Mouse (Mus musculus) intestine, postnatal 0 days (tissue): ENCODE measurements at regions not wholly inside any gene's neighbourhood (a gene's known extent, or its start where the extent isn't known, plus 50 kb on each side); places are given as distances from the start of the nearest gene placed in this dataset.

Experiments used
- ATAC-seq: fragments of 200-750 bp; cut with Nextera tagmentation; 2 replicates; pipeline ENCODE4 v1.8.0; 2017; ENCODE audit warnings: mild to moderate bottlenecking, moderate TSS enrichment, moderate library complexity
- H3K27ac ChIP-seq: fragments of 300-500 bp; sonication (generic); 2 replicates; pipeline ENCODE4 v1.5.1; 2014; ENCODE audit warnings: mild to moderate bottlenecking, low read depth, low read length, moderate library complexity
- H3K27me3 ChIP-seq: fragments of 300-500 bp; sonication (generic); replicated peaks from 2 replicates; pipeline ENCODE4 v1.6.1; 2014; ENCODE audit warnings: low read length, mixed read lengths; ENCODE audit not compliant: control insufficient read depth, insufficient read depth
- H3K36me3 ChIP-seq: fragments of 300-500 bp; sonication (generic); 2 replicates; pipeline ENCODE4 v1.6.1; 2014; ENCODE audit warnings: mild to moderate bottlenecking, moderate library complexity; ENCODE audit not compliant: control insufficient read depth, insufficient read depth
- H3K4me1 ChIP-seq: fragments of 300-500 bp; sonication (generic); replicated peaks from 2 replicates; pipeline ENCODE4 v1.6.1; 2014; ENCODE audit warnings: antibody characterized with exemption, low read length, mixed read lengths; ENCODE audit not compliant: control insufficient read depth, insufficient read depth
- H3K4me2 ChIP-seq: fragments of 300-500 bp; sonication (generic); replicated peaks from 2 replicates; pipeline ENCODE4 v1.6.1; 2014; ENCODE audit warnings: low read depth, mild to moderate bottlenecking, moderate library complexity
- H3K4me3 ChIP-seq: fragments of 300-500 bp; sonication (generic); 2 replicates; pipeline ENCODE4 v1.5.1; 2014; ENCODE audit warnings: low read depth, low read length
- H3K9ac ChIP-seq: fragments of 300-500 bp; sonication (generic); 2 replicates; pipeline ENCODE4 v1.6.1; 2014; ENCODE audit warnings: mild to moderate bottlenecking, low read depth, low read length
- H3K9me3 ChIP-seq: fragments of 300-500 bp; sonication (generic); 2 replicates; pipeline ENCODE4 v1.6.1; 2016; ENCODE audit warnings: mixed run types; ENCODE audit not compliant: control insufficient read depth
- CTCF ChIP-seq: sonication (generic); IDR thresholded peaks from 2 replicates; pipeline ENCODE4 v1.5.1; 2016; ENCODE audit warnings: low read depth, mild to moderate bottlenecking, control low read depth, antibody characterized with exemption, moderate library complexity
- WGBS: fragments of 180-500 bp; shearing (Covaris S2); extraction: QIAGEN DNeasy Blood & Tissue Kit; methylation state at CpG from one replicate; pipeline ENCODE4 v1.1.7; 2014; 5-methylcytosine and 5-hydroxymethylcytosine counted together

DNA sequence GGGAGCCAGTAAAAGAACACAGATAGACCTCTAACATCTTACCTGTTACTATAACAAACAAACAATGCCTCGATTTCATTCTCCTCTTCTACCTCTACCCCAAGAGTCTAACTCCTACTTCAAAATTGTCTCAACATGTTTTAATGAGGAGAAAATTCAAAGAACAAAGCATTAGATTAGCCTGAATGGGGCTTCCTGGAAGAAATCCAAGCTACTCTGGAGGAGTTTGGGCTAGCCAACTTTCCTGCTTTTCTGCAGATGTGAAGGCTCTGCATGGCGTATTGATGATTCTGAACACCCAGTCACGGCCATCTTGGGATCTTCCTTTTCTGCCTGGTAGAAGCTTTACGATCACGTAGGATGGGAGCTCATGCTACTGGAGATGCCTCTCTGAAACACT lies 62.9 kb upstream of the Boc start:
- no peak overlapping the region for H3K4me2 ChIP-seq
- H3K4me1 ChIP-seq, result no peaks in the 10 kb centered on the region
- no peak overlapping the region for H3K4me3 ChIP-seq
- TF ChIP-seq CTCF, result no peak
- no peak overlapping the region for H3K27ac ChIP-seq
- ATAC-seq, result no peak
- no peaks in the 10 kb centered on the region for H3K36me3 ChIP-seq
- no peak overlapping the region for H3K9ac ChIP-seq
- WGBS, result 88% methylated on average over 5 of the region's 5 CpGs
- H3K27me3 ChIP-seq, result no peaks in the 10 kb centered on the region
- no peaks in the 10 kb centered on the region for H3K9me3 ChIP-seq

- 51% methylated on average over 2 of the region's 2 CpGs for WGBS
- no peak for ATAC-seq
- no peak overlapping the region for H3K4me3 ChIP-seq
- no peak for TF ChIP-seq CTCF
- H3K27me3 ChIP-seq, result no peaks in the 10 kb centered on the region
- 0 out of 2 replicates have a peak, but pooled peaks cover 2% of the 10 kb centered on the region for H3K4me1 ChIP-seq
- no peak overlapping the region for H3K9ac ChIP-seq
- no peak overlapping the region for H3K27ac ChIP-seq
- H3K36me3 ChIP-seq, result no peaks in the 10 kb centered on the region
- H3K9me3 ChIP-seq, result no peaks in the 10 kb centered on the region
- H3K4me2 ChIP-seq, result no peak overlapping the region
These were observed 61.8 kb upstream of the Boc start for GRCm38 (mm10) chr16:44620536-44620935.

GRCm38 (mm10) chr16:44619476-44620103 lies 60.9 kb upstream of the Boc start:
- ATAC-seq, result no peak
- no peak overlapping the region for H3K27ac ChIP-seq
- 90% methylated on average over 4 of the region's 4 CpGs for WGBS

GRCm38 (mm10) chr16:44617041-44617440 lies 58.3 kb upstream of the Boc start:
- H3K27me3 ChIP-seq, result no peaks in the 10 kb centered on the region
- H3K27ac ChIP-seq, result no peak overlapping the region
- H3K4me2 ChIP-seq, result no peak overlapping the region
- H3K4me3 ChIP-seq, result no peak overlapping the region
- H3K9me3 ChIP-seq, result no peaks in the 10 kb centered on the region
- no peak for ATAC-seq
- WGBS, result 73% methylated on average over 6 of the region's 6 CpGs
- no peaks in the 10 kb centered on the region for H3K36me3 ChIP-seq
- H3K4me1 ChIP-seq, result 0 out of 2 replicates have a peak, but pooled peaks cover 2% of the 10 kb centered on the region
- no peak for TF ChIP-seq CTCF
- H3K9ac ChIP-seq, result no peak overlapping the region

More at GRCm38 (mm10) chr16:44619476-44620103, 60.9 kb upstream of the Boc start:
- H3K9me3 ChIP-seq, result no peaks in the 10 kb centered on the region
- no peaks in the 10 kb centered on the region for H3K36me3 ChIP-seq
- H3K9ac ChIP-seq, result no peak overlapping the region
- H3K4me1 ChIP-seq, result 0 out of 2 replicates have a peak, but pooled peaks cover 2% of the 10 kb centered on the region
- H3K27me3 ChIP-seq, result no peaks in the 10 kb centered on the region
- no peak overlapping the region for H3K4me2 ChIP-seq
- no peak for TF ChIP-seq CTCF
- H3K4me3 ChIP-seq, result no peak overlapping the region

DNA sequence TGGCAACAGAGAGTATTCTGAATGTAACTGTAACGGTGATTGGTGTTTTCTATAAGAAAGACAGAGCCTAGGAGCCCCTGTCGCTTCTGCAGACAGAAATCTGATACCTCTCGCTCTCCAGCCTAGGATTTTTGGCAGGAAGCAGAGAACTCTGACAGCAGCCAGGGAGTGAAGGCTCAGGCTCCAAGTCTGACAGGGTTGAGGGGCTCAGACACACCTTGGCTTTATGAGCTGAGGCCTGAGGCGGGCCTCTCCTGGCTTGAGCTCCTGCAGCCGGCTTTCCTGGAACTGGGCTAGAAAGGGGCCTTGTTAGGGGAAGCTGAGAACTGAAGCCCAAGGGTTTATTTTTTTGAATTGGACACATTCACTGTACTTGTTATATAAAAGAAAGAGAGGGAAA lies 57.7 kb upstream of the Boc start:
- ATAC-seq, result no peak
- H3K4me3 ChIP-seq, result no peak overlapping the region
- no peak overlapping the region for H3K27ac ChIP-seq
- H3K4me1 ChIP-seq, result 0 out of 2 replicates have a peak, but pooled peaks cover 2% of the 10 kb centered on the region
- 21% methylated on average over 5 of the region's 5 CpGs for WGBS
- H3K36me3 ChIP-seq, result no peaks in the 10 kb centered on the region
- no peak overlapping the region for H3K4me2 ChIP-seq
- H3K9ac ChIP-seq, result peak overlapping the region; percentile 37; the same call in 1 of the 2 replicates
- TF ChIP-seq CTCF, result no peak
- no peaks in the 10 kb centered on the region for H3K27me3 ChIP-seq
- no peaks in the 10 kb centered on the region for H3K9me3 ChIP-seq

- no peak for TF ChIP-seq CTCF
These were observed 57.1 kb upstream of the Boc start for GRCm38 (mm10) chr16:44615878-44616206.

More at GRCm38 (mm10) chr16:44615878-44616206, 57.1 kb upstream of the Boc start:
- no peak overlapping the region for H3K4me3 ChIP-seq
- no peak overlapping the region for H3K9ac ChIP-seq
- no peaks in the 10 kb centered on the region for H3K9me3 ChIP-seq
- H3K27ac ChIP-seq, result no peak overlapping the region
- WGBS, result 55% methylated on average over 3 of the region's 3 CpGs
- no peaks in the 10 kb centered on the region for H3K27me3 ChIP-seq
- H3K36me3 ChIP-seq, result no peaks in the 10 kb centered on the region
- H3K4me2 ChIP-seq, result no peak overlapping the region
- no peak for ATAC-seq
- H3K4me1 ChIP-seq, result 0 out of 2 replicates have a peak, but pooled peaks cover 2% of the 10 kb centered on the region
